Mouse (Mus musculus): Measurements from ENCODE around the gene Fras1. TPM values are rescaled to one million over a fixed set of nuclear protein-coding genes. Genes with fewer than 3 reads are reported as not detected.

The Fras1 gene
- total RNA-seq, 2 experiments from 2014 or later: 1.2 to 1.9 TPM

- DNase-seq (ENCODE audit: low spot score in 2 of 2): no peak
Measured at GRCm38 (mm10) chr5:96762021-96762420, 388.3 kb downstream of the Fras1 start.

GRCm38 (mm10) chr5:96768846-96769471 is 395.2 kb downstream of the Fras1 start:
- DNase-seq (ENCODE audit: low spot score in 2 of 2): peak; percentile 49 to 65

GRCm38 (mm10) chr5:96783506-96784288 is 409.9 kb downstream of the Fras1 start:
- DNase-seq (ENCODE audit: low spot score in 2 of 2): no peak

- no peak for DNase-seq (ENCODE audit: low spot score in 2 of 2)
Measured at GRCm38 (mm10) chr5:96785096-96785495, 411.3 kb downstream of the Fras1 start.

GRCm38 (mm10) chr5:96792422-96792821 is 418.7 kb downstream of the Fras1 start:
- no peak for DNase-seq (ENCODE audit: low spot score in 2 of 2)

GRCm38 (mm10) chr5:96792936-96793718 is 419.4 kb downstream of the Fras1 start, which contains the start of gene Anxa3:
Anxa3 (plus strand) TSS chr5:96793339.
- DNase-seq (ENCODE audit: low spot score in 2 of 2): peak in 1 of 2 experiments; percentile 38

GRCm38 (mm10) chr5:96793953-96794635 is 420.3 kb downstream of the Fras1 start:
- DNase-seq (ENCODE audit: low spot score in 2 of 2): no peak

GRCm38 (mm10) chr5:96795752-96796151 is 422.0 kb downstream of the Fras1 start:
- DNase-seq (ENCODE audit: low spot score in 2 of 2): no peak

- no peak for DNase-seq (ENCODE audit: low spot score in 2 of 2)
Measured at GRCm38 (mm10) chr5:96797465-96797864, 423.7 kb downstream of the Fras1 start.

- DNase-seq (ENCODE audit: low spot score in 2 of 2): no peak
Measured at GRCm38 (mm10) chr5:96799165-96799564, 425.4 kb downstream of the Fras1 start.

GRCm38 (mm10) chr5:96799969-96800368 is 426.2 kb downstream of the Fras1 start:
- DNase-seq (ENCODE audit: low spot score in 2 of 2): no peak

- DNase-seq (ENCODE audit: low spot score in 2 of 2): no peak
Measured at GRCm38 (mm10) chr5:96802185-96802584, 428.4 kb downstream of the Fras1 start.

- DNase-seq (ENCODE audit: low spot score in 2 of 2): no peak
Measured at GRCm38 (mm10) chr5:96803091-96803490, 429.3 kb downstream of the Fras1 start.

GRCm38 (mm10) chr5:96804304-96804703 is 430.5 kb downstream of the Fras1 start:
- no peak for DNase-seq (ENCODE audit: low spot score in 2 of 2)

- no peak for DNase-seq (ENCODE audit: low spot score in 2 of 2)
Measured at GRCm38 (mm10) chr5:96804813-96805212, 431.1 kb downstream of the Fras1 start.

- DNase-seq (ENCODE audit: low spot score in 2 of 2): no peak
Measured at GRCm38 (mm10) chr5:96810620-96811019, 436.9 kb downstream of the Fras1 start.

- no peak for DNase-seq (ENCODE audit: low spot score in 2 of 2)
Measured at GRCm38 (mm10) chr5:96824769-96825327, 451.1 kb downstream of the Fras1 start.

GRCm38 (mm10) chr5:96827176-96827575 is 453.4 kb downstream of the Fras1 start:
- DNase-seq (ENCODE audit: low spot score in 2 of 2): no peak
